Mouse (Mus musculus): ENCODE results near the gene B3gnt8.

- TF ChIP-seq CTCF (IDR thresholded peaks at IDR 0.05; ENCODE audit: borderline replicate concordance, control insufficient read depth, extremely low read depth, insufficient read depth, low read length, poor library complexity) (no peak), POLR2A (IDR thresholded peaks at IDR 0.05; ENCODE audit: control insufficient read depth, extremely low read depth, insufficient read depth, low read length, poor library complexity) (no peak)
Observed at GRCm38 (mm10) chr7:25649839-25650238, 23.4 kb downstream of the B3gnt8 start.

Measured in thymus, adult 2 months (tissue).